Mouse (Mus musculus) right cerebral cortex, postnatal 36 days (tissue): ENCODE measurements around the gene Nfyc.

Experiments used
- DNase-seq, 2 experiments: peaks; one replicate each; pipeline ENCODE4 v3.0.0; 2022; ENCODE audit warnings: low spot score in 2 of 2, mixed read lengths in 1 of 2

Gene Nfyc

DNA sequence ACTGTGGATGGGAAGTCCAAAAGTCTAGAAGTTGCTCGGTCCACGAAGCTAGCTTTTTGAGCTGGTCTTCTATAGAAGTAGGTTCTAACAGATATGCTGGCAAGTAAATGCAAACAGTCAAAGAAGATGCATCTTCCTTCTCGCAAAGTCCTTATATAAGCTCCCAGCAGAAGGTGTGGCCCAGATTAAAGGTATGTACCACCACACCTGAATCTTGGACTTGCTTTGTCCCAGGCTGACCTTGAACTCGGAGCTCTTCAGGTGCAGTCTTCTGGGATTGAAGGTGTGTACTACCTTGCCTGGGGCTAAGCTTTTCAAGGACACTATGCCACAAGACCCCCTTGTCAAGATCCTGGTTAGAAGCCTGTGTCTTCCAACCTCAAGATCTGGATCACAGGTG is at the start of gene Nfyc:
TSS of gene Nfyc (minus strand) at position 101 of the 400 bp plus-strand sequence.
- no peak for DNase-seq

DNA sequence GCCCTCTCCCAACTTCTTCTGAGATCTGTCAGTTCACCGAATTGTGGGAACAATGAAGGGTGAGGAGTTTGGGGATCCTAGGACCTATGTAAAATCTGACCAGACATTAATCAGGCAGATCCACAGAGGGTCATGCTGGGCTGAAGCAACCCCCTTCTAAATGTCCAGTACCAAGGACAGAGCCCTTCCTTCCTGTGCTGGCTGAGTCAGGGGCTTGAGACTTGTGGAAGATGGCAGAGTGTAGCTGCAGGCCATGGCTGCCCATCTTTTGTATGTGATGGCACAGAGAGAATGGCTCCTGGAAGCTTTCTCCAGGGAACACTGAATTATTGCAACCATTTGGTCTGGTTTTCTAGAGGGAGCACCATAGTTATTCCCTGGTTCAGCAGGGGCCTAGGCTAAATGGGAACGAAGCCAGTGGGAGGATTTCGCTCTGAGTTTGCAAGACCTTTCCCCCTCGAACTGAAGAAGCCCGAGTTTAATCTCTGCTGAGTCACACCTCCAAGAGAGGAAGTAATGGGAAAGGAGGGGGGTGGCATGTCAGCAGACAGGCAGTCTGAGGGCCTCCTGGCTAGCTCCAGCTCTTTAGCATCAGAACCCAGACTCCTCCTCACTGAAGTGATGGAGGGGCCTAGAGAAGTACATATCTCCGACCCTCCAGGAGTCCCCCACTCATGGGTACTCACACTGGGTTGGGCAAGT is 49.5 kb upstream of the Nfyc start:
- DNase-seq: no peak

DNA sequence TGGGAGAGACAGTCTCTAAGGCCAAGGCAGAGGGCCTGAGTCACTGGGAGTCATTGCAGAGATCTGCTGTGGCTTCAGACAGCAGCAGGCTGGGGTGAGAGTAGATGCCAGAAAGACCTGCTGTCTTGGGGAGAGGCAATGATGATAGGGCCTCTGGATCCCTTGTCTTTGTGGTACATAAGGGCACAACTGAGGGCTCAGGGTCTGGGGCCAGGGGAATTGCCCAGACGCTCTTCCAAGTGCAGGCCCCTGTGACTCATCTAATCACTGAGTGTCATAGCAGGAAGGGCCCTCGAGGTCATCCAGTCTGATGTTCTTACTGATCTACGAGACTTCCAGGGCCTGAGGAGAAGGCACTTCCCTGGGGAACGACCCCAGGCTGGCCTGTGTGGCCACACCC is 48.0 kb upstream of the Nfyc start:
- no peak for DNase-seq

DNA sequence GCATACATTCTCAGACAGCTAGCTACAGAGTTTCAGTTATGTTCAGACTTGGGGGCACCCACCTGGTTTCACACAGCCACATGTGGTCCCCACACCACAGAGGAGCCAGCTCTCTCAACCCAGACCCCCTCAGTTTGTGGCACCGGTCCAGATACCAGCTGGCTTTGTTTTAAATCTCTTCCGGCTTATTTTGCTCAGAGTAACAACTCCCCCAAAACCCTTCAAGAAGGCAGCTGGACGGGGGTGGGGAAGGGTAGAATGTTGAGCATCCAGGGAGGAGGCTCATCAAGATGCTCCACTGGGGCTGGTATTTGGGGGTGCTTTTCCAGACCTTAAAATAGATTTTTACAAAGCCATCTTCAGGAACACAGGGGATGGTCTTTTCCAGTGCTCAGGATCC is 47.4 kb upstream of the Nfyc start:
- peak in 1 of 2 experiments; percentile 61 for DNase-seq

DNA sequence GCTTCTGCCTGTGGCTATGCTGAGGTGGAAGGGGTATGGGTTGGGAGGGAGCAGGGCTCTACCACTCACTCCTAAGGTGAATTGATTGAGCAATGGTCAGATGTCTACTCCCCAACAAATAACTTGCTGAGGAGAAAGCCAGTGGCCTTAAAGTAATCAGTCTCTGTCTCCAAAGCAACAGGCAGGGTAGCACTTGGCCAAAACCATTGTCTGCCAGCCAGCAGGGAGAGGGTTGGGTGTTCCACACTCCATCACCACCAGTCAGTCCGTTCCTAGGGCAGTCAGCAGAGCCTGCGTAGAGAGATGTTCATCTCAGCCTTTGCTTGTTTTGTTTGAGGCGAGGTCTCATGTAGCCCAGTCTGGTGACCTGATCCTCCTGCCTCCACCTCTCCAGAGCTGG is 44.6 kb upstream of the Nfyc start:
- DNase-seq: no peak

DNA sequence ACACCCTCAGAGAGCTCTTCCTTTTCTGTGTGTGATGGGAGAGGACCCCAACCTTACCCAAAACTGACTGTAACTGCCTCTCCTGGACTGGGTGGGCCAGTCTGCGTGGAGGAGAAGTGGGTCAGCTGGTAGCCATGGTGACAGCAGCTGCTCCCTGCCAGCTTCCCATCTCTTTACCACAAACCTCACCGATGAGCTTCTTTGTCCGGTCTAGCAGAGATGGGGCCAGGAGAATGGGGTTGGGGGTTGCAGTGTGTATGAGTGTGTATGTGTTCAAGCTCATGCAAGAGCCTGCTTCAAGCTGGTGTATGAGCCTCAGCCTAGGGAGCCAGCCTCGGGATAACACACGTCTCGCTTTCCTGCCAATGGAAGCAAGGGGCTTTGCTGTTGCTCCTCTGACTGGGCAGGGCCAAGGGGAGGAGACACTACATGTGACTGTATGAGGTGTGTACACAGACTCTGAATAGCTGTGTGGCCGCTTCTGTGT is 38.9 kb upstream of the Nfyc start:
- DNase-seq: no peak

DNA sequence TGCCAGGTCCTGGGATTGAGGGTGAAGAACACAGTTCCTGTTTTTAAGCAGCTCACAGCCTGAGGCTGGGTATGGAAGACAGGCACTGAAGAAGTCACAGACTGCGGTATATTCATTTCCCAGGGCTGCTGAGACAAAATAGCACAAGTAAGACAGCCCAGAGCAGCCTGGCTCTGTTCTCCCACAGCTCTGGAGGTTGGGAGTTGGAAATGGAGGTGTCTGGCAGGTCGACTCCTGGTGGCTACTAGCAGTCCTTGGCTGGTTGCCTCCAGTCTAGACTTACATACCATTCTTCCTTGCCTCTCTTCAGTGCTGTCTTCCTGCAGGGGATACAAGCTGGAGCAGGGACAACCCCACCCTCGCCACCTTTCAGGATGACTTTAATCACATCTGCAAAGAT is 37.6 kb upstream of the Nfyc start:
- DNase-seq: no peak

DNA sequence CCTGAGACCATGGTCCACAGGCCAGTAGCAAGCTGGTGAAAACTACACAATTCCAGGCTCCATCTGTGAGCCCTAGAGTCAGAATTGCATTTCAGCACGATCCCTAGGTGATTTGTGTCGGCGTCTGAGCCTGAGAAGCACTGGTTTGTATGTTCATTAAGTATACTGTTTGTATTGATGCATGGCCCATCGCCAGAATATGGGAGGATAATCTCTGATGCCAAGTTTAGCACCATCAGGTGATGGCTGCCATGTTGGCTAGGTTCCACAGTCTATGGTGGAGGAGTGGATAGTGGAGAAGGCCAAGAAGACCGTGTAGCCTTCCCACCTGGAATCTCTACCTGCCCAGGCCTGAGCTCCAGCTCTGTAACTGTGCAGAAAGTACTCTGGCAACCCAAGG is 36.9 kb upstream of the Nfyc start:
- no peak for DNase-seq

DNA sequence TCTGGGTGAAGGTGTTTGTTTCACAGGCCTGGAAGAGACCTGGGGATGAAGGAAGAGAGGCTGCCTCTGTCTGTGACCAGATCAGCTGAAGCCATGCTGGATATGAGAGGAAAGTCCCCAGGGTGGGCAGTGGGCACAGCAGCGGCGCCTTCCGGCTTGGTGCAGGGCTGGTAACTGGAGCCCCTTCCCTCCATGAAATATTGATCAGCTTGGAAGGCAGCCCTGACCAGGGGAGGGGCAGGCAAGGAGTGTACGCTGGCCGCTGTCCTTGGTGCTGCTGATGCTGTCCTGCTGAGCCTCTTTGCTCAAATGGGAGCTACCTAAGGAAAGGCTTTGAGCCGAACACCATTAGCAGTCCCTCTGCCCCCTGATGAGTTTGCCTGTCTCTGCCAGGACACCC is 34.8 kb upstream of the Nfyc start:
- DNase-seq: no peak

DNA sequence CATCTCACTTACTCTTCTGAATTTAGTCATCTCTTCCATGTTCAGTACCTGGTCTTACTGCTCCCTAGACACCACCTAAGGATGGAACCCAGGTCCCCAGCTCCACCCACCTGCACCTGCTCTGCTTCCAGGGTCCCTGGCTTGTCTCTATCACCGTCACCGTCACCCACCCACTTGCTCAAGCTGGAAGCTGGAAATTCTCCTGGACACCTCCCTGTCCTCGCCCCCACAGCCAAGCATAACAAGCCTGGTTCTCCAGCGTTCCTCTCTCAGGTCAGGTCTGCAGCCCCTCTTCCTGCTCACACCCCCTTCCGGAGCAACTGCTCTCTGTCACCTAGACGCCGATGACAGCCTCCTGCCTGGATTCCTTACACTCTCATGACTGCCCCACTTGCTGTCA is 28.5 kb upstream of the Nfyc start:
- DNase-seq: peak; percentile 34 to 73

DNA sequence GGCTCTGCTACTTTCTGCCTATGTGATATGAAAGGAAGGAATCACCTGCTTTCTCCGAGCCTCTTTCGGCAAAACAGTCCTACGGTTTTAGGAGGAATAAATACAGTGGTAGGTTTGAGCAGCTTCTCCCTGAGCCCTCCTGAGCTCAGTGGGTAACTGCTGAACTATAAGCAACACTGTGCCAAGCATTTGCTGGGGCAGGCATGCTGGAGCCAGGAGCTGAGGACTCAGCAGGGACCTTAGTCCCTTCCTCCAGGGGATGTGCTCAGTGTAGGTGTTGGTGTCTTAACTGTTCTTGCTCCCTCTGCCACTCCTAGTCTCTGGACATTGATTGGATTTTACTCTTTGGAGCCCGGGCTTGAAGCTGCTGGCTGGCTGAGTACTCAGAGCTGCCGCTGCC is 25.0 kb upstream of the Nfyc start:
- no peak for DNase-seq

DNA sequence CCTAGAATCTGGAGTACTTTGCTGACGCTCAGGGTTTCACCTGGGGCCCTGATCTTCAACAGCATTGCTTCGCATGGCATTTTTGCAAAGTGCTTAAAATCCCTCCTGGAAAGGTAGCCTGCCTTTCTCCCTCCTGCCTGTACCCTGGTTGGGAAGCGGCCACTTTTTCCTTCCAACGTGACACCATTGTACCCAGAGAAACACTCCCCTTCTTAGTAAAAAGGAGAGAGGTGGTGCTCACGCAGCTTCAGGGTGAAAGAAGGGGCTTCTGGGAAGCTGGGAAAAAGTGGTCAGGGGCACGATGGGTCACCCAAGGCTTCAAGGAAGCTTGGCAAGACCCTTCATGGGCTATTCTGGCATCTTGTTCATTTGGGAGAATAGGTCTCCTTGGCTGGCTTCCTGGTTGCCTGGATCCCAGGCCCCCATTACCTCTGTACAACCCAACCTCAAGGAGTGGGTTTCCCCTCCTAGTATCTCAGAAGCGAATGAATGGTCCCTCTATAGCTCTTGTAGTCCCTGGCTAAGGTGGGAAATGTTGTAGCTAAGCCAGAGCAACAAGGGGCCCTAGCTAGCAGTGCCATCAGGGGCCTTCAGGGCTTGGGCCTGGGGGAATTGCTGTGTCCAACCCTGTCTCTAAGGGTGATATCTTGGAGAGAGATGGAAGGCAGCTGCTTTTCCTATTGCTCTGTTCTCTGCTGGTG is 24.1 kb upstream of the Nfyc start:
- DNase-seq: no peak

DNA sequence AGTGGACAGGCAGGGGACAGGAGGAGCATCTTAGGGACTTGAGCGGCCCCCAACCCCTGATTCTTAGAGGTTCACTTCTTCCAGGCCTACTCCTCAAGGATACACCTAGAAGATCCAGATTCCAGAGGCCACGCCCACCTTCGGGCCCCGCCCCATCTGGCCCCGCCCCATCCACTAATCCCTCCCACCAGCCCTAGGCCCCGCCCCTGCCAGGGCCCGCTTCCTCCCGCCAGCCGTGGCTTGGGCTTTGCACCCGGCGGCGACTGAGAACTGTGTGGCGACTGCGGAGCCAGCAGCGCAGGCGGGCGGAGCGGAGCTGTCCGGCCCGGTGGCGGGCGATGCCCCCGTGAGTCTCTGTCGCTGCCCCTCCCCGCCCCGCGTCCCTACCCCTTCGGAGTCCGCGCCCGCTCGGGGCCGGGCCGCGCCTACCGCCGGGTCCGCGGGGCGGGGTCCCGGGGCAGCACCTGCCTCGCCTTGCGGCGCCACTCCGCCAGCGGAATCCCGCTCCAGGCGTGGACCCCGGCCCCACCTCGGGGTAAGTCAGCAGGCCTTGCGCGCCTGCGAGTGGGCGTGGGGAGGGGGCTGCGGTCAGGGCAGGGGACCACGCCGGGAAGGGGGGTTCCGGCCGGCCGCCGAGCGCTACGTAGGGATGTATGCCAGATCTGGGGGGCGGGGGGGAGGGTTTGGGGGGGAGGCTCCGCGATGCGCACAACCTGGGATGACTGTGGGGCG is 23.4 kb upstream of the Nfyc start, which contains the start of gene Rims3:
TSS of gene Rims3 (plus strand) at position 229 of the 732 bp plus-strand sequence.
- DNase-seq: peak in 1 of 2 experiments; percentile 50

DNA sequence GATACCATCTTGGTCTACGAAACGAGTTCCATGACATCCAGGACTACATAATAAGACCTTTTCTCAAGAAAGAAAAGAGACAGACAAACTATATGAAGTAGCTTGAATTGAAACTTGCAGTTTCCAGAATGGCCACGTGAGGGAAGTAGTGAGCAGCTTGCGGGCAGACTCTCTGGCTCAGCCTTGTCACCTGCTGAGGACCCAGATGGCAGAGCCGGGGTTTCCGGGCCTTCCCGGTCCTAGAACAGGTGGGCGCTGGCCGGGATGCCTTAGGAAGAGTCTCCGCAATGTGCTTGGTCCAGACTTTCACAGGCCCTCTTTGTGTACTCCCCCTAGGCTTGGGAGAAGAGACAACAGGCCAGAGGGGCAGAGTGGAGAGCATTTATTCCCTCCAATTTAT is 19.6 kb upstream of the Nfyc start:
- DNase-seq: no peak

DNA sequence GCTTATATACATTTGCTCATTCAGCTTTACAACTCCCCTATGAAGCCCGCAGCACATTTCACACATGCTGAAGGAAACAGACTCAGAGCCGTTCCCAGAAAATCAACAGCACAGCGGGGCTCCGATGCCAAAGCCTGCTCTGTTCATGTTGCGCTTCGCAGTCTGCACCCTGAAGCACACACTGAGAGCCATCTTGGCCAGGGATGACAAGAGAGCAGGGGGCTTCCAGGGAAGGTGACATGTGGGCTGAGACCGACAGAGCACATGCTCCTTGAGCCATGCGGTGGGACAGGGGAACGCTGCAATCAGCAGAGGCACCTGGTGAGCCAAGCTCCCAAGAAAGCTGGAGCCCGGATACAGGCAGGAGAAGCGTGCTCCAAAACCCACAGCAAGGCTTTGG is 18.1 kb upstream of the Nfyc start:
- DNase-seq: no peak

DNA sequence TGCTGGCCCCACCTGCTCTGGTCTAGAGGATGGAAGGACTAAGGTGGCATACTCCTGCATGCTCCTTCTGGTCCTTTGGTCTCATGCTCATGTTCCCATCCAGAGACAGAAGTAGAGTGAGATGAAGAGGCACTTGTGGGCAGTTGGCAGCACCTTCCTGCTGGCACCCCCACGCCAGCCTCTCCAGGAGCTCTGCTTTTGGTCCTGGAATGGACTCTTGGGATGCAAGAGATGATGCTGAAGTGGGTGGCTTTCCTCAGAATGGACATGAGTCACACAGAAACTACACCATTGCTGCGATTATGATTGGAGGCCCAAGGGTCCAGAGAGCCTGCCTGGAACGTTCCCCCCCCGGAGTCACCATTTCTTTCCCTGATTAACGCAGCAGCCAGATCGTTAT is 17.5 kb upstream of the Nfyc start:
- DNase-seq: no peak

DNA sequence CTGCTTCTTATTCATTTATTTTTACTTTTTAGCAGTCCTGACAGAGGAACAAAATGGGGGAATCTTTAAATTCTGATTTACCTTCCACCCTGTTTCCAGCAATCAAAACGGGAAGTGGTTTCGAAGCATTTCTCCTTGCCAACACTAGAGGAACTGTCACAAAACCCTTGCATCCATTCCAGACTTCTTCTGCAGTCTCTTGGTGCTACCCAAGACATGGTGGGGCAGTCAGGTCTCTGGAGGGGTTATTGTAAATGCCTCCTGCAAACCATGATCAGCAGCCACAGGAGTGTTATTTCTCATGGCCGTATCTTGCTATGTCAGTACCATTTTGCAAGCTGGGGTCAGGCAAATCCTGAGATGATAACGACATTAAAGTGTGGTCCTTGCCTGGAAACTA is 13.7 kb upstream of the Nfyc start:
- DNase-seq: no peak

DNA sequence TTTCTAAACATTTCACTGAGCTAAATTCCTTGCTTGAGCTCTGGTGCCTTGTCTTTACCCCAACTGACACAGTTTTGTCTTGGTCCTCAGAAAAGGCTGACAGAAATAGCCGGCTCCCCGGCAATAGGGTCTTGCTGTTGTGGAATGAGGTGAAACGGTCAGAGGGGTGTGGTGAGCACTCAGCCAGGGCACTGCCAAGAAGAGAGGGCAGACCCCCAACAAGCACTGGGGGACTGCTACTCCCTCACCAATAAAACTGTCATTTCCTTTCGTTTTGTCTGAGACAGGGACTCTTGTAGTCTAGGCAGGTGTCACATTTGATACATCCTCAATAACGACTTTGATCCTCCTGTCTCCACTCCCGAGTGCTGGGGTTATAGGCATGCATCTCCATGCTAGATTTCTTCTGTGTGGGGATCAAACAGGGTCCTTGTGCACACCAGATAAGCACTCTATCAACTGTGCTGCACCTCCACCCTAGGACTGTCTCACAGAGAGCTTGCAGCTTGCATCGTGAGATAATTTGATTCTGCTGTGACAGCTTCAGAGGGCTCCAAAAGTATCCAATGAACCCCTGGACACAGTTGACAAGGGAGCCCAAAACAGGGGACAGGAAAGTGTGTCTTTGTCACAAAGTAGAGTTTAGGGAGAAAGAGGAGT is 13.2 kb upstream of the Nfyc start:
- no peak for DNase-seq

DNA sequence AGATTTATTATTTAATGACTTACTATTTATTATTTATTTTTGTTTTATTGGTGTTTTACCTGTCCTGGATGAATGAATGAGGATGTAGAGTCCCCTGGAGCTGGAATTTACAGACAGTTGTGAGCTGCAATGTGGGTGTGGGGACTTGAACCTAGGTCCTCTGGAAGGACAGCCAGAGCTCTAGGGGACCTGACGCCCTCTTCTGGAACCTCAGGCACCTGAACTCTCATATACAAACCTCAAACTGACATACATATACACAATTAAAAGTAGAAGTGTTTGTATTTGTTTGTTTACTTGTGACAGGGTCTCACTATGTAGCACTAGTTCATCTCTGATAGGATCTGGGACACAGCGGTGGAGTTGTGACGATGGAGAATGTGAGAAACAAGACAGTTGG is 10.0 kb upstream of the Nfyc start:
- no peak for DNase-seq

DNA sequence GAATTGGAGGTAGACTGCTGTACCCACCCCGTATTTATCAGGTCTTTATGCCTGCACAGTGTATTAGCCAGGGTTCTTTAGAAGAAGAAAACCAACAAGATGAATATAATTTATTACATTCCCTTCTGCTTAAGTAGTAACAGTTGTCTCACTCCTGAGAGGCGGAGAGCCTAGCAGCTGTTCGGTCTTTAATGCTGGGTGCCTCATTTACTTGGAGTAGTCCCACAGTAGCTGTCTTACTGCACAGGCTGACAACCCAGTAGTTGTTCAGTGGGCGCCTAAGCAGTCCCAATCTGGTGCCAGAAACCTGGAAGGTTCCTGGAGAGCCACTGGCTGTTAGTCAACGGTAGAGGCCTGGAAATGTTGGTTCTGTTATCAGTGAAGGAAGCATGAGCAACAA is 605 bp downstream of the Nfyc start:
- DNase-seq: no peak

DNA sequence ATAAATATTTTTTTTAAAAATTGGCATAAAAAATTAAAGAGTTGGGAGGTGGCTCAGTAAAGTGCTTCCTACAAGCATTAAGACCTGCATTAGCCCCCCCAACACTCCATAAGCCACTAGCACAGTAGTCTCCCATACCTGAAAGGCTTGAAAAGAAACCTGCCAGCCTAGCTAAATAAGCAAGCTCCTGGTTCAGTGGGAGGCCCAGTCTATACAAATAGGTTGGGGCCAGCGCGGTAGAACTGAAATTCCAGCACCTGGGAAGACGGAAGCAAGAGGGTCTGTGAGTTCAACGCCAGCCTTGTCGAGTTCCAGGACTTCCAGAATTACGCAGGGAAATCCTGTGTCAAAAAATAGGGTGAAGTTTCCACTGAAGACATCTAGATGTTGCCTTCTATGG is 5.0 kb downstream of the Nfyc start:
- DNase-seq: no peak
